Mouse (Mus musculus): Measurements from ENCODE around the gene Dbn1. TPM values are rescaled to one million over a fixed set of nuclear protein-coding genes. Genes with fewer than 3 reads are reported as not detected.
A peak's percentile ranks its signal among the peaks of the same experiment; 100 is the strongest.

Dbn1 gene
- polyA plus RNA-seq, 1 experiment from 2014 or later, result 231 TPM

- H3K9ac ChIP-seq (replicated peaks; ENCODE audit: low read length), result no peak overlapping the region
- DNase-seq (ENCODE audit: low spot score), result no peak
- no peaks in the 10 kb centered on the region for H3K9me3 ChIP-seq (replicated peaks; ENCODE audit: control insufficient read depth, low read length)
- WGBS, result 90% methylated on average over 7 of the region's 7 CpGs
- H3K4me1 ChIP-seq (ENCODE audit: control insufficient read depth, insufficient read depth, low read length), result peaks cover 16% of the 10 kb centered on the region
- H3K27me3 ChIP-seq (ENCODE audit: control insufficient read depth, insufficient read depth, low read length), result no peaks in the 10 kb centered on the region
- H3K4me3 ChIP-seq (ENCODE audit: low read depth, low read length), result no peak overlapping the region
- peaks cover 11% of the 10 kb centered on the region for H3K36me3 ChIP-seq (replicated peaks; ENCODE audit: control insufficient read depth, insufficient read depth, low read depth, low read length)
- no peak for ATAC-seq (replicated peaks; ENCODE audit: insufficient number of reproducible peaks, low FRiP score, low TSS enrichment, low read depth)
- H3K4me2 ChIP-seq (ENCODE audit: low read depth, low read length), result no peak overlapping the region
- no peak overlapping the region for H3K27ac ChIP-seq (replicated peaks; ENCODE audit: low read depth, low read length)
These were observed 5.4 kb downstream of the Dbn1 start for GRCm38 (mm10) chr13:55482542-55482941.

GRCm38 (mm10) chr13:55479929-55480328, 8.0 kb downstream of the Dbn1 start:
- no peak for DNase-seq (ENCODE audit: low spot score)
- H3K4me2 ChIP-seq (ENCODE audit: low read depth, low read length), result no peak overlapping the region
- ATAC-seq (replicated peaks; ENCODE audit: insufficient number of reproducible peaks, low FRiP score, low TSS enrichment, low read depth), result no peak
- peaks cover 6% of the 10 kb centered on the region for H3K4me1 ChIP-seq (ENCODE audit: control insufficient read depth, insufficient read depth, low read length)
- H3K9ac ChIP-seq (replicated peaks; ENCODE audit: low read length), result no peak overlapping the region
- H3K36me3 ChIP-seq (replicated peaks; ENCODE audit: control insufficient read depth, insufficient read depth, low read depth, low read length), result peaks cover 27% of the 10 kb centered on the region
- H3K9me3 ChIP-seq (replicated peaks; ENCODE audit: control insufficient read depth, low read length), result no peaks in the 10 kb centered on the region
- H3K4me3 ChIP-seq (ENCODE audit: low read depth, low read length), result no peak overlapping the region
- no peaks in the 10 kb centered on the region for H3K27me3 ChIP-seq (ENCODE audit: control insufficient read depth, insufficient read depth, low read length)
- H3K27ac ChIP-seq (replicated peaks; ENCODE audit: low read depth, low read length), result no peak overlapping the region

DNA sequence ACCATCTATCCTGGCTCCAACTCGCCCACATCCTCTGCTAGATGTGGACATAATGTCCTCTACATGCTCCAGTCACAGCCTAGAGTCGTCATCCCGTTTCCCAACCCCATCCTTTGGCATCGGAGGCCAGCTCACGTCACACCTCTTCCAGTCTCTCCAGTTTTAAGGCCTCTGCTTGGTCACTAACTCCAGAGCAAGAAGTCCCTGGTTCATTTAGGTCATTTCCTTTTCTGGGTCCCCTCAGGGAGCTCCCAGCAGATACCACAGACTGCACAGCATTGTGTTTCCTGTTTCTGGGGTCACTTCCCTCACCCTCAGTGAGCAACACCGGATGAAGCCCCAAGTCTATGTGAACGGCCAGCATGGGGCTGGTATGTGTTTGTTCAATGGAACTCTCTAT, 8.9 kb downstream of the Dbn1 start:
- H3K36me3 ChIP-seq (replicated peaks; ENCODE audit: control insufficient read depth, insufficient read depth, low read depth, low read length), result peaks cover 31% of the 10 kb centered on the region
- no peak overlapping the region for H3K27ac ChIP-seq (replicated peaks; ENCODE audit: low read depth, low read length)
- H3K9ac ChIP-seq (replicated peaks; ENCODE audit: low read length), result no peak overlapping the region
- no peaks in the 10 kb centered on the region for H3K9me3 ChIP-seq (replicated peaks; ENCODE audit: control insufficient read depth, low read length)
- no peak for ATAC-seq (replicated peaks; ENCODE audit: insufficient number of reproducible peaks, low FRiP score, low TSS enrichment, low read depth)
- H3K4me3 ChIP-seq (ENCODE audit: low read depth, low read length), result no peak overlapping the region
- H3K4me1 ChIP-seq (ENCODE audit: control insufficient read depth, insufficient read depth, low read length), result peaks cover 8% of the 10 kb centered on the region
- 78% methylated on average over 7 of the region's 7 CpGs for WGBS
- H3K4me2 ChIP-seq (ENCODE audit: low read depth, low read length), result no peak overlapping the region
- H3K27me3 ChIP-seq (ENCODE audit: control insufficient read depth, insufficient read depth, low read length), result no peaks in the 10 kb centered on the region
- no peak for DNase-seq (ENCODE audit: low spot score)

DNA sequence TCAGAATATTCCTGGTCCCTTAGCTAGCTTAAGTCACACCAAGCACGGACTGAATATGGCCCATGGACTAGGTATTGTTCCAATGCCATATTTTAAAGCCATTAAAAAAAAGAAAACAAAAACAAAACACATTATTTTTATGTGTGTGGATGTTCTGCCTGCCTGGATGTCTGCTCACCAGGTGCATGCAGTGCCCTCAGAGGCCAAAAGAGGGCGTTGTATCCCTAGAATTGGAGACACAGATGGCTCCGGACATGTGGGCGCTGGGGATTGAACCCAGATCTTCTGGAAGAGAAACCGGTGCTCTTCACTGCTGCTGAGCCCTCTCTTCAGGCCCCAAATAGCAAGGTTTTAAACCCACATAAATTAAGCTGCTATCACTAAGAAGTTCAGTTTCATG, 9.9 kb downstream of the Dbn1 start:
- Histone ChIP-seq H3K27me3 (ENCODE audit: control insufficient read depth, insufficient read depth, low read length) (no peaks in the 10 kb centered on the region), H3K27ac (replicated peaks; ENCODE audit: low read depth, low read length) (no peak overlapping the region), H3K36me3 (replicated peaks; ENCODE audit: control insufficient read depth, insufficient read depth, low read depth, low read length) (peaks cover 31% of the 10 kb centered on the region), H3K4me3 (ENCODE audit: low read depth, low read length) (no peak overlapping the region), H3K9ac (replicated peaks; ENCODE audit: low read length) (no peak overlapping the region), H3K4me1 (ENCODE audit: control insufficient read depth, insufficient read depth, low read length) (peaks cover 4% of the 10 kb centered on the region), H3K9me3 (replicated peaks; ENCODE audit: control insufficient read depth, low read length) (no peaks in the 10 kb centered on the region), H3K4me2 (ENCODE audit: low read depth, low read length) (no peak overlapping the region)
- 47% methylated on average over 5 of the region's 5 CpGs for WGBS
- no peak for ATAC-seq (replicated peaks; ENCODE audit: insufficient number of reproducible peaks, low FRiP score, low TSS enrichment, low read depth)
- no peak for DNase-seq (ENCODE audit: low spot score)

GRCm38 (mm10) chr13:55477492-55477891, 10.4 kb downstream of the Dbn1 start:
- Histone ChIP-seq H3K4me1 (ENCODE audit: control insufficient read depth, insufficient read depth, low read length) (peaks cover 4% of the 10 kb centered on the region), H3K9me3 (replicated peaks; ENCODE audit: control insufficient read depth, low read length) (no peaks in the 10 kb centered on the region), H3K36me3 (replicated peaks; ENCODE audit: control insufficient read depth, insufficient read depth, low read depth, low read length) (peaks cover 31% of the 10 kb centered on the region), H3K27ac (replicated peaks; ENCODE audit: low read depth, low read length) (no peak overlapping the region), H3K9ac (replicated peaks; ENCODE audit: low read length) (no peak overlapping the region), H3K4me3 (ENCODE audit: low read depth, low read length) (no peak overlapping the region), H3K27me3 (ENCODE audit: control insufficient read depth, insufficient read depth, low read length) (no peaks in the 10 kb centered on the region), H3K4me2 (ENCODE audit: low read depth, low read length) (no peak overlapping the region)
- 66% methylated on average over 16 of the region's 16 CpGs for WGBS
- no peak for DNase-seq (ENCODE audit: low spot score)
- ATAC-seq (replicated peaks; ENCODE audit: insufficient number of reproducible peaks, low FRiP score, low TSS enrichment, low read depth), result no peak

- WGBS, result 93% methylated on average over 8 of the region's 8 CpGs
- ATAC-seq (replicated peaks; ENCODE audit: insufficient number of reproducible peaks, low FRiP score, low TSS enrichment, low read depth), result no peak
- DNase-seq (ENCODE audit: low spot score), result no peak
- Histone ChIP-seq H3K4me3 (ENCODE audit: low read depth, low read length) (no peak overlapping the region), H3K36me3 (replicated peaks; ENCODE audit: control insufficient read depth, insufficient read depth, low read depth, low read length) (peaks cover 25% of the 10 kb centered on the region), H3K4me1 (ENCODE audit: control insufficient read depth, insufficient read depth, low read length) (peaks cover 4% of the 10 kb centered on the region), H3K9ac (replicated peaks; ENCODE audit: low read length) (no peak overlapping the region), H3K4me2 (ENCODE audit: low read depth, low read length) (no peak overlapping the region), H3K27me3 (ENCODE audit: control insufficient read depth, insufficient read depth, low read length) (no peaks in the 10 kb centered on the region), H3K27ac (replicated peaks; ENCODE audit: low read depth, low read length) (no peak overlapping the region), H3K9me3 (replicated peaks; ENCODE audit: control insufficient read depth, low read length) (no peaks in the 10 kb centered on the region)
These were observed 11.7 kb downstream of the Dbn1 start for GRCm38 (mm10) chr13:55476256-55476655.

DNA sequence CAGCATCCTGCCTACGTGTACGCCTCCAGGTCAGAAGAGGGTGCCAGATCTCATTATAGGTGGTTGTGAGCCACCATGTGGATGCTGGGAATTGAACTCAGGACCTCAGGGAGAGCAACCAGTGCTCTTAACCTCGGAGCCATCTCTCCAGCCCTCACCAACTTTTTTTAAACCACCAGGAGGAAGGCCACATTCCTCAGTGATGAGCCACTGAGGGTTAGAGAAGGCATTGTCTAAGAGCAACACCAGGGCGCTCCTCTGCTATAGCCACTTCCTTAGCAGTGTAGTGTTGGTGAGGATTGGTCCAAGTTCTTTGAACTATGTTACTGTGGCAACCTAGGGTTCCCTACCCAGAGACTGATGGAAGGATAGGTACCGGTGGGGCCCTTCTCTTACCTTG, 12.2 kb downstream of the Dbn1 start:
- no peak overlapping the region for H3K9ac ChIP-seq (replicated peaks; ENCODE audit: low read length)
- no peak overlapping the region for H3K4me3 ChIP-seq (ENCODE audit: low read depth, low read length)
- H3K4me2 ChIP-seq (ENCODE audit: low read depth, low read length), result no peak overlapping the region
- WGBS, result 85% methylated on average over 5 of the region's 5 CpGs
- peaks cover 25% of the 10 kb centered on the region for H3K36me3 ChIP-seq (replicated peaks; ENCODE audit: control insufficient read depth, insufficient read depth, low read depth, low read length)
- DNase-seq (ENCODE audit: low spot score) (no peak), ATAC-seq (replicated peaks; ENCODE audit: insufficient number of reproducible peaks, low FRiP score, low TSS enrichment, low read depth) (no peak)
- H3K27ac ChIP-seq (replicated peaks; ENCODE audit: low read depth, low read length), result no peak overlapping the region
- H3K27me3 ChIP-seq (ENCODE audit: control insufficient read depth, insufficient read depth, low read length), result no peaks in the 10 kb centered on the region
- peaks cover 7% of the 10 kb centered on the region for H3K4me1 ChIP-seq (ENCODE audit: control insufficient read depth, insufficient read depth, low read length)
- no peaks in the 10 kb centered on the region for H3K9me3 ChIP-seq (replicated peaks; ENCODE audit: control insufficient read depth, low read length)

DNA sequence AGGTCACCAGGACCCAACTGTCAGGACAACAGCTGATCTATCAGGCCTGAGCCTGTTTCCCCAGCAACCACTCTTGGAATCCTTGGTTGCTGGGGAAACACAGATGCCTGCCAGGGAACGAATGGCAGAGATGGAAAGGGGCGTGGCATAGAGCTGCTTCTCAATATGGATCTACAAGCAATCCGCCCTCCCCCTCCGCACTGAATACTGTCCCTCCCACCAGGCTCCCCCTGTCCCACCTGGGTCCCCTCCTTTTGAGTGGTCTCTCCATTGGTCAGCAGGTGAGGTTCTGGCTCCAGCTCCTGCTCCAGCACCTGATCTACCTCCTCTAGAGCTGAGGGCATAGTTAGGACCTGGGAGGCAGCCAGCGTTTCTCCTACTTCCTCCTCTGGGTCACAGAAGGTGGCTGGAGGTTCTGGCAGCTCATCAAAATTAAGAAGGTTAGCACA, 13.3 kb downstream of the Dbn1 start:
- H3K4me3 ChIP-seq (ENCODE audit: low read depth, low read length), result no peak overlapping the region
- peaks cover 21% of the 10 kb centered on the region for H3K36me3 ChIP-seq (replicated peaks; ENCODE audit: control insufficient read depth, insufficient read depth, low read depth, low read length)
- peak; percentile 69 for DNase-seq (ENCODE audit: low spot score)
- peaks cover 9% of the 10 kb centered on the region for H3K4me1 ChIP-seq (ENCODE audit: control insufficient read depth, insufficient read depth, low read length)
- WGBS, result 56% methylated on average over 5 of the region's 5 CpGs
- H3K27ac ChIP-seq (replicated peaks; ENCODE audit: low read depth, low read length), result no peak overlapping the region
- no peaks in the 10 kb centered on the region for H3K27me3 ChIP-seq (ENCODE audit: control insufficient read depth, insufficient read depth, low read length)
- ATAC-seq (replicated peaks; ENCODE audit: insufficient number of reproducible peaks, low FRiP score, low TSS enrichment, low read depth), result no peak
- no peaks in the 10 kb centered on the region for H3K9me3 ChIP-seq (replicated peaks; ENCODE audit: control insufficient read depth, low read length)
- no peak overlapping the region for H3K4me2 ChIP-seq (ENCODE audit: low read depth, low read length)
- no peak overlapping the region for H3K9ac ChIP-seq (replicated peaks; ENCODE audit: low read length)

Measured in embryonic facial prominence, embryonic 11.5 days (tissue).